Mouse (Mus musculus) thymus, postnatal 0 days (tissue): ENCODE results near the gene Il1rl1. TPM values are rescaled to one million over a fixed set of nuclear protein-coding genes. Genes with fewer than 3 reads are reported as not detected.

Source experiments
- DNase-seq: peaks from one replicate; pipeline ENCODE4 v3.0.0-alpha.2; 2015; ENCODE audit warnings: low spot score
- polyA plus RNA-seq: library from polyadenylated mRNA; unstranded; fragments of >200 nt; fragmentation: Nextera tagmentation; extraction: Ambion mirVana; gene quantifications from 2 replicates; pipeline ENCODE4 v1.2.1, GENCODE M21; 2015

The Il1rl1 gene
- polyA plus RNA-seq, 1 experiment from 2014 or later = 0.38 TPM

- no peak for DNase-seq
These were observed 8.0 kb downstream of the Il1rl1 start for GRCm38 (mm10) chr1:40437340-40437739.

GRCm38 (mm10) chr1:40439504-40439903 is 10.1 kb downstream of the Il1rl1 start:
- no peak for DNase-seq

DNA sequence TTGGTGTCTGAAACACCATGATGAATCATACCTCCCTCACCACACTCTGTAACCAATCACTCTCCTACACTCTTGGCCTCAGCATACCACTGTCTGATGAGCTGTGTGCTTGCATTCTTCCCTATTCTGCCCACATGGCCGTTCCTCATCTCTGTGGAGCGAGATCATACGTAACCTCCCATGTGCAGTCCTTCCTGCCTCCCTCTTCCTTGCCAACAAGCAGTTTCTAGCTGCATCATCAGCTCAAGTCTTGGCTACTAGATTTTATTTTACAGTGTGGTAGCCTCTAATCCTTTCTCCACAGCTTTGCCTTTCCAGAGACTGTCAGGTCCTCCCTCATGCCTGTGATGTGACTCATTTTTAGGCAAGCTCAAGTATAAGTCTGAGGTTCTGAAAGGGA is 15.4 kb downstream of the Il1rl1 start:
- no peak for DNase-seq

GRCm38 (mm10) chr1:40465477-40466430 is 36.4 kb downstream of the Il1rl1 start, which contains the start of gene Il18r1:
Gene Il18r1 (plus strand): TSS chr1:40465552.
- peak; percentile 67 for DNase-seq

DNA sequence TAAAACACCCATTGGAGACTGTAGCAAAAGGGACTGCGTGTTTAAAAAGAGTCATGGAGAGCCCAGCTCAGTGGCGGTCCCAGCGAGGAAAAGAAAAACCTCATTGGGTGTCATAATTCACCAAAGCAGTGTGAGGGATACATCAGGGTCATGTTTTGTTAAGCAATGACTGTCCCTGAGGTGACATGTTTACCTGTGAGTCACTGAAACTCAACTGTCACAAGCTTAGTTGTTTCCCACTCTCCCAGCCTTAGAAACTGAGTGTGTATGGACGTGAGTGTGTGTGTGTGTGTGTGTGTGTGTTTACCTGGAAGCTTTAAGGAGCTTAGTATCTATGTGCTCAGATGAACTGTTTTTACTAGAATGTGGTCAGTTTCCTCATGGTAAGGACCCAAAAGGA is 37.9 kb downstream of the Il1rl1 start:
- no peak for DNase-seq

DNA sequence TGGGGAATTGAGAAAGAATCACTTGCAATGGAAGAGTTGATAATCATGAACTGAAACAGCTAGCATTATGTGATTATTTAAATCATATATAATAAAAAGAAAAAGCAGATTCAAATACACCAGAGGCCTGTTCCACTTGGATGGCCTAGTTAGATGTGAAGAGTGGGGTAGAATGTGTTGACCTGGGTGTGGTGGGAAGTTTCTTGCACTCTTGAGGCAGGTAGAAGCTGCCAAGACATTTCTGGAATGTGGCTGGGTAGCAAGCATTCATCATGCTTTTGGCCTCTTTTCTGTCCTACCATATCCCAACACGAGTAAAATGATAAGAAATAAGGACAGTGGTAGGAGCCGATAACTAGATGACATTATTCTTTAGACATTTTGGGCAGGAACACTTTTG is 39.4 kb downstream of the Il1rl1 start:
- DNase-seq = no peak

DNA sequence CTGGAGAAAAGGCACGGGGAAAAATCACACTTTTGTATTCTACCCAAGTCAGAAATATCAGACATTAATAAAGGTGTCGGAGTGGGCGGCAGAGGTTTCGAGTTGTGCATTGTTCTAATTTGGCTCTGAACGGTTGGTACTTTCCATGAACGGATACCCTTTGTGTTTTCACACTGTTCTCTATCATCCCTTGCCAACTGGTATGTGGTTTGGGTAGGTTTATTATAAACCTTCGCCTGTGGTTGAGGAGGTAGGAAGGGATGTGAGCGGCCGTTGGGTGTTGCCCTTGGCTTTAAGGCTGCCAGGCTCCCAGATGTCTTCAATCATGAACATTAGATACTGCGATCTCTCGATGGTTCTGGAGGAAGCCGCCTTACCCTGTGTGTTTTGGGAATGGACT is 40.5 kb downstream of the Il1rl1 start:
- DNase-seq = no peak

DNA sequence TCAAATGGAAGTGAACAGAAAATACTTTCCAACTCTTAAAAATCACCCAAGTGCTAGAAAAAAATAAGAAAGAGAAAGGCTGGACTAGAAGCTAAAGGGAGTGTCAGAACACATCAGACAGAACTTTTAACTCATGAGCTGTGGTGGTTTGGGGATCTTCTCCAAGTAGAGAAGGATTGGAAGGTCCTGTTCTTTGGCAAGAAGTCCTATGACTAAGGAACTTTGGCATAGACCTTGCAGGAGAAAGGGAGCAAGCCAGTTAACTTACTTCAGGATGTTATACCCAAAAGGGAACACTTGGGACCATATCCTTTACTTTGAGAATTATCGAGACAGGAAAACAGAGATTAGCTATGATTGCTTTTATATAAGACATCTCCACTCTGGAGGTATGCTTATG is 43.0 kb downstream of the Il1rl1 start:
- DNase-seq = no peak

- peak; percentile 37 for DNase-seq
These were observed 44.3 kb downstream of the Il1rl1 start for GRCm38 (mm10) chr1:40473640-40474039.

GRCm38 (mm10) chr1:40474336-40474735 is 45.0 kb downstream of the Il1rl1 start:
- DNase-seq = no peak

DNA sequence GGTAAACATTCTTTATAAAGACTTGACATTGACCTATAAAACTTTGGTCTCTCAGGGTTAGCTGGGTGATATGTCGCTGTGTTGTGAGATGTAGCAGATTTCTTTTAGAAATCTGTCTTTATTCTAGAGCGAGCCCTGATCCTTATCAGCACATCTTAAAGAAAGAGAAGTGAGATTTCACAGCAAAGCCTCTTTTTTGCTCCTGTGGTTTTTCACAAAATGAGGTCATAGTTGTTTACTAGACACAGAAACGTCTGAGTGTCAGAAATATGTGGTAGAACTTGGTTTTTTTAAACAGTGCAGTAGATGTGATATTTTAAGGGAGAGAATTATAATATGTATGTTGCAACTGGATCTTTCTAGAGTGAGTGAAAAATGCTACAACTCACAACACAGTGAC is 46.3 kb downstream of the Il1rl1 start:
- DNase-seq = peak; percentile 82

DNA sequence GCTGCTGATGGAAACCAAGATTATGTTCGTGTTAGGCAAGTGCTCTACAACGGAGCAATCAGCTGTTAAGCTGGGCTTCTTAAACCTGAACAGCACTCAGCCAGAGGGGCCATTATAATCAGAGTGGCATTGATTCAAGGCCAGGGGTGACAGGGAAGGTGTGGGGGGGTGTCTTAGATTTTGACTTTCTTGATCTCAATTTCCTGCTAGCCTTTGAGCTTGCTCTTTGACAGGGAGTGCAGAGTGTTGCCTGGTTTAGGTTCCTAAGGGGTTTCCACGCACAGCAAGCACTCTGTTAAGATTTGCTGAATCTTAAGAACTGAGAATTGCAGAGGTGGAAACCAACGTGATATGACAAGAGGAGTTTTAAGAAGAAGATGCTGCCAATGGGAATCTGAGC is 47.4 kb downstream of the Il1rl1 start:
- peak; percentile 8 for DNase-seq

DNA sequence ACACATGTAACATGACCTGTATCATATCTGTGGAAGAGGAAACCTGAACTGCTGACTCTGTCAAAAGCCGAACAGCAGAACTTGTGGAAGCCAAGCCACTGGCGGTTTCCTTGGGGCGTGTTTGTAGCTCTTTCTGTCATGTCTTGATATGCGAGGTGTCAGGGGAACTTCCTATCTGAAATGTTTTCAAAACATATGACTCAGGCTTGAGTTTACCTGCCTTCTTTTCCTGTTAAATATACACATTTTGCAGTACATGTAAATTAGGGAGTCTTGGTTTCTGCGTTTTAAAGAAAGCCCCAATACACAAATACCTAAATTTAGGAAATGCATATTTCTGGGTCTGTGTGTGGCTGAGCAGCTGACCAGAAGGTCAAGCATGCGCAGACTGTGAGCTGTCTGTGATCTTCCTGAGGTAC is 50.1 kb downstream of the Il1rl1 start:
- DNase-seq = peak; percentile 61

DNA sequence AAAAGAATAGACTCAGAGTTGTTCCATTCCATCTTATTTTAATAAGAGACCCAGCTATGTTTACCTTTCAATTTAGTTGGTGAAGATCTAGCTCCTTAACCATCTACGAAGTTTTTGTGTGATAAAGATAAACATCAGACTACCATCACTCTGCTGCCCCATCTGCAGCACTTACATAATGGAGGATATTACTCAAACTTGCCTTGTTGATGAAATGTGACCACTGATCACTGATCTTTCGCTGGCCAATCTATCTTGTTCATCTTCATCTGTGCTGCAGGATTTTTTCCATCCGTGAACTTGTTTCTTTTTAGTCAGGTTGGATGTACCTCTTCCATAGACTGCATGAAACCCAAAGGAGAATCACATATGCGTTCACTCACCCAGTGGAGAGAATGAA is 65.2 kb downstream of the Il1rl1 start:
- DNase-seq = no peak

DNA sequence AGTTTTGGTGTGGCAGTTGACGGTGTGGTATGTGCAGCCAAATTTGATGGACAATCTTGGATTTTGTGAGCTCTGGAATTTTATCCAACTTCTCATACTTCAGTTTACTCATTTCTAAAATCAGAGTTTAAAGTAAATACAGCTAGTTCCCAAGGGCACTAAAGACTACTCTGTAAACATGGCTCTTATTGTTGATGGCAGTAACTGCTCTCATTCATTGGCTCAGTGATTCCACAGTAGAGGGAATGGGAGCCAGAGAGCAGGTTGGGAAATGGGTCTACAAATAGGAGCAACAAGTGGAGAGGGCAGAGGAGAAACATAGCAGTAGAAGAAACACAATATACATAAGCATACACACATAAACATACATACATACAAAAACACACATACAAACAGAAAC is 70.3 kb downstream of the Il1rl1 start:
- DNase-seq = no peak

GRCm38 (mm10) chr1:40501126-40501525 is 71.8 kb downstream of the Il1rl1 start:
- no peak for DNase-seq

GRCm38 (mm10) chr1:40501546-40502398 is 72.4 kb downstream of the Il1rl1 start:
- no peak for DNase-seq

GRCm38 (mm10) chr1:40504548-40504947 is 75.2 kb downstream of the Il1rl1 start:
- no peak for DNase-seq
